Mouse (Mus musculus) adrenal gland (tissue): ENCODE measurements around the gene Cyth2.

ENCODE experiments used
- intact Hi-C: fragments of 180-260 bp; cut with DNase I; formaldehyde crosslinking; loops from one replicate; pipeline ENCODE4 v1.15.1; 2025
- long read RNA-seq, 2 experiments: library from polyadenylated mRNA; unstranded; transcript quantifications; one replicate each; pipeline ENCODE4 v2.0.0; 2020; ENCODE audit warnings: borderline replicate concordance in 1 of 2; ENCODE audit not compliant: insufficient replicate concordance in 1 of 2

Gene Cyth2
- long read RNA-seq, experiment 1, transcript Cyth2-202 (12 exons, 2,519 nt): minor isoform, 29 of 72 reads
- long read RNA-seq, experiment 1, transcript Cyth2-203 (12 exons, 1,512 nt): major isoform, 36 of 72 reads
- long read RNA-seq, experiment 1, partial matches to known transcripts: 2 of 72 reads
- long read RNA-seq, experiment 1, other reads (novel, unspliced or antisense): 3 of 72 reads
- long read RNA-seq, experiment 2, transcript Cyth2-203 (12 exons, 1,512 nt): minor isoform, 31 of 76 reads
- long read RNA-seq, experiment 2, transcript Cyth2-202 (12 exons, 2,519 nt): major isoform, 34 of 76 reads
- long read RNA-seq, experiment 2, partial matches to known transcripts: 5 of 76 reads
- long read RNA-seq, experiment 2, other reads (novel, unspliced or antisense): 1 of 76 reads

DNA sequence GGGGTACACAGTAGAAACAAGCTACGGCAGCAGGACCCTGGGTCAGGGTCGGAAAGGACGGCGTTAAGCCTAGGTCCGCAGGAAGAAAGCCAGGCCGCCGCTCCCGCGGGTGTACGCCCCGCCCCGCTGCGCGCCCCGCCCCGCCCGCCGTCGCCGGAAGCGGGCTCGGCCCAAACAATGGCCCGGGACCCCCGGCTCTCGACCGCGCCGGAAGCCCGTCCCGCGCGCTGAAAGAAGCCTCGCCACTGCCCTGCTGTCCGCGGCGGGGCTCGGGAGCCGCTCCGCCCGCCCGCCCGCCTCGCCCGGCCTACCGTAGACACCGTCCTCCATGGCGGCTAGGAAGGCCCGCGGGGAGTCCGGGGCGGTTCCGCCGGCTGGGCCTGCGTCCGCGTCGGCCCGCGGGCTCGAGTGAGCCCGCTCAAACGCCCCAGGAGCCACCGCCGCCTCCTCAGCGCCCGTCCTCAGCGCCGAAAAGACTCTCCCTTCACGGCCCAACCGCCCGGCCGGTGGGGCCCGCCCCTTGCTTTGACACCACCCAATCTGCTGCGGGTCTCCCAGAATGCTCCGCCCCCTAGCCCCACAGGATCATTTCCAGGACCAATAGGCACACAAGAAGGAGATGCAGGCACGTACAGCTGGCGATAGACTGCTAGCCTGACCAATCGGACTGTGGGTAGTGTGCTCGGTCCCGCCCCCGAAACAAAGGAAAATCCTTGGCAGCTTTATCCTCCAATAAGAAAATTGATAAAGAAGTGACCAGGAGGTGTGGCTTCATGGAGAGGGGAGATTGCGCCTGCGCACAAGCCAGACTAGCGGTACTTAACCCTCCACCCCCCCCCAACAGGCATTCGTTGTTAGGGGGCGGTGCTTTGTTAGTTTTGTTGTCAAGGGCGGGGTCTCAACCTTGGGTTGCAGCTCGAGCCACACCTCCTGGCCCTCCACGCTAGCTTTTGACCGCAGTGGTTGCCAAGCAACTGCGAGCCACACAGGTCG, at the start of gene Cyth2:
Cyth2 (minus strand) TSS at position 795 of the 993 bp plus-strand sequence.
- intact Hi-C loops: loop anchor here (1.0 kb wide), 1 partner anchor 12 kb away; no protein-coding TSS in a partner anchor

- intact Hi-C loops: no loop called here
Measured at GRCm38 (mm10) chr7:45862804-45863203, 48.4 kb upstream of the Cyth2 start.

GRCm38 (mm10) chr7:45859008-45859407, 44.6 kb upstream of the Cyth2 start:
- intact Hi-C loops: no loop called here

DNA sequence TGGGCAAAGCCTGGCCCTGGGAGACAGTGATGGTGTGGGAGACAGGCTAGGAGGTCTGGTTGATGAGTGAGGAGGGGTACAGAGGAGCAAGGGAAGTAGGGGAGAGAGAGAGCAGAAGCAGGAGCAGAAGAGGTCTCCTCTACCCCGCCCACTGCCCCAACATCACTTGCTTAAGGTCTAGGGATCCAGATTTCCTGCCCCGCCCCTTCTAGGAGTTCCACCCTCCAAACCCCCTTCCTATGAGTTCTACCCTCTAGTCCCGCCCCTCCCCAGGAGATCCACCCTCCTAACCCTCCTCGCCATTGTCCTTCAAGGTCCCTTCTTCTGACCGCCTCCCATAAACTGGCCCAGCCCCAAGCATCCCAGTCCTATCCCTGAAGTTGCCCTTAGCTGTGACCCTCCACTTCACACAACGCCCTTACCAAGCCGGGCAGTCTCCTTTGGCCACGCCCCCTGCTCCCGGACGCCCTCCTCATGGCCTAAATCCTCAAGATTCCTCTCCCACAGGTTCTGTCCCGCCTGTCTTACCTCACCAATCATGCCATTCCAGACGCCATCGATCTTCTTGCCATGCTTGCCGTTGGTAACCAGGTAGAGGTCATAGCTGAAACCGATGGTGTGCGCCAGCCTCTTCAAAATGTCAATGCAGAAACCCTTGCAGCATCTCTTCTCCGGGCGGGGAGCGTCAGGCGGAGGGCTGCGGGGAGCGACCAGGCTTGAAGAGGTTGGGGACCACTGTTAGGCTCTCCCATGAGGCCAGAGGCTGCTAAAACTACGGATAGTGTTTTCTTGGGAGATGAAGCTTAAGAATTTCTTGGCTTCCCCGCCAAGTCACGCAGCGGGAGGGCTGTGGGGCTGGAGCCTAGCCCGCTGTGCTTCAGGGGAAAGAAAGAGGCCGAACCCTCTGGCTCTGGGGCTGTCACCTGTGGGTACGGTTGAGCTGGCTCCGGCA, 42.8 kb upstream of the Cyth2 start:
- intact Hi-C loops: no loop called here

- intact Hi-C loops: no loop called here
Measured at GRCm38 (mm10) chr7:45853089-45853488, 38.7 kb upstream of the Cyth2 start.

- intact Hi-C loops: no loop called here
Measured at GRCm38 (mm10) chr7:45850661-45851060, 36.3 kb upstream of the Cyth2 start.

GRCm38 (mm10) chr7:45848447-45849027, 34.2 kb upstream of the Cyth2 start:
- intact Hi-C loops: no loop called here

DNA sequence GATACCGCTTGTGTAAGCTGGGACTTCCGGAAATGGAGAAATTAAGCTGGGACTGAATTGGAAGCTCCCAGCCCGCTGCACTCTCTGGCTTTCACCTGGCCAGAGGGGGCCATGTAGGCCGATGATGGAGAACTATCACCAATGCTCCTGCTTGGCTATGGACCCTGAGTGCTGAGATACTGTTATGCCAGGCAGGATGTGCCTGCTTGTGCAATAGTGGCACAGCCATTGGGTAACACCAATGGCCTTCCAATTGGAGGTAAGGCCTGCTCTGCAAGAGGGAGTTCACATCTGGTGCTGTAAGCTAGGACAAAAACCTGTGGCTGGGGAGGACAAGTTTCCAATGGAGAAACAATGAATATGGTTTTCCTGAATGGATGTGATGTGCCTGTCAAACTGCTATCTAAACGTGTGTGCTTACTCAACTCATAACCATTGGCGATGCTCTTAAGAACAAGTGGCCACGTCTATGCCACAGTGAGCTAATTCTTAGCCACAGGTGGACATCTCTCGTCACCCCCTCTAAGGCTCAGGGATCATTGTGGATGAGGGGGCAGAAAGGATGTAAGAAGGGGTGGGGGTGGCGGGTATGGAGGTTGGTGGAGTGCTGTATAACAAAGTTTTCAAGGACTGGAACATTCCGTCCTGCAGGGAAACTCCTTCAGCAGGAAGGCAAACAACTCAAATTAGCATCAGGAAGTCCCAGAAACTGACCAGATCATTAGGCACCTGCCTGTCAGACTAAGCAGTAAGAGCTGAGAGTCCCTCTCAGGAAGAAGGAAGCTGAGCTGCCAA, 28.8 kb upstream of the Cyth2 start:
- intact Hi-C loops: no loop called here

GRCm38 (mm10) chr7:45833924-45834323, 19.5 kb upstream of the Cyth2 start:
- intact Hi-C loops: loop anchor here (5.0 kb wide), 1 partner anchor 38 kb away; the partner anchor contains the start of gene Kdelr1

DNA sequence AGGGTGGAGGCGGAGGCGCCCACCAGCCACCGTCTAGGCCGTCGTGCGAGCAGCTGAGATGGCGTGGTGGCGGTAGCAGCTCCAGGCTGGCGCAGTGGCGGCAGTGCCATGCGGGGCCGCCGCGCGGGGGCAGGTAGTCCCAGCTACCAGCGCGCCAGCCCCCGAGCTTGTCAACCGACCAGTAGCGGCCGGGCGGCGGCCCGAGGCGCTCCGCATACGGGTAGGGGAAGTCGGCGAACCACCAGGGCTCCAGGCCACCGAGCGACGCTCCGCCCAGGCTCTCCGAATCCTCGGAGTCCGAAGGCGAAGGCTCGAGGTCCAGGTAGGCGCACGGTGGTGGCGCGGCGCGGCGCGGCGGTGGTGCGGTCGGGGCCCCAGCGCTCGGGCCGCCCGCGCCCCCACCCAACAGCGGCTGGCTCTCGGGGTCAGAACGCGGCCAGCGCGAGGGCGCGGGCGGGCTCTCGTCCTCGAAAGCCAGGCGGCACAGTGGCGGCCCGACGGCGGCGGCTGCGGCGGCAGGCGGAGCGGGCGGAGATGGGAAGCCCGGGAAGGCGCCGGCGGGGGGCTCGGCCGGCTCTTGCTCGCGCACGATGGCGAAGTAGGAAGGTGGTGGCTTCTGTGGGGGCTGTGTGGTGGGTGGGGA, 18.9 kb upstream of the Cyth2 start:
- intact Hi-C loops: loop anchor here (5.0 kb wide), 1 partner anchor 39 kb away; the partner anchor contains the start of gene Kdelr1

DNA sequence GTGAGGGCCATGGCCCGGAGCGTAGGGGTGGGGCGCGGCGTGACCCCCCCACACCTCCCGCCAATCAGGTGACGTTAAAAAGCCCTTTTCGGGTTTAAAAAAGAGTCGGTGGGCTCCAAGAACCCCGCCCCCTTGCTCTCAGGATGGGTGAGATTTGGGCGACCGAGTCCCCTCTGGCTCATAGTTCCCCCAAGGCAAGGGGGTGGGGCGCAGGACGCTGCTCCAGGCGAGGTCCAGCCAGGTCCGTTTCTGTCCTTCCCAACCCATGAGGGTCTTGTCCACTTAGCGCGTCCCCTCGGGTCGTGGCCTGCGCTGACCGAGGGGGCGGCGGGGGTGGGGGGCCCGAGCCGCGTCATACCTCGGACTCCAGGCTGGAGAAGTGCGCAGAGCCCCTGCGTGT, 18.0 kb upstream of the Cyth2 start:
- intact Hi-C loops: loop anchor here (5.0 kb wide), 1 partner anchor 40 kb away; the partner anchor contains the start of gene Kdelr1

GRCm38 (mm10) chr7:45831128-45831525, 16.7 kb upstream of the Cyth2 start:
- intact Hi-C loops: loop anchor here (5.0 kb wide), 1 partner anchor 41 kb away; the partner anchor contains the start of gene Kdelr1

GRCm38 (mm10) chr7:45830427-45831127, 16.2 kb upstream of the Cyth2 start, which contains the start of gene Grwd1:
TSS of gene Grwd1 (minus strand) at chr7:45830944.
- intact Hi-C loops: loop anchor here (5.0 kb wide), 1 partner anchor 42 kb away; the partner anchor contains the start of gene Kdelr1

GRCm38 (mm10) chr7:45826631-45827030, 12.2 kb upstream of the Cyth2 start:
- intact Hi-C loops: no loop called here

- intact Hi-C loops: no loop called here
Measured at GRCm38 (mm10) chr7:45824598-45824997, 10.2 kb upstream of the Cyth2 start, which contains the start of gene Kcnj14. TSS of gene Kcnj14 (minus strand) at chr7:45824782.

- intact Hi-C loops: no loop called here
Measured at GRCm38 (mm10) chr7:45820913-45821312, 6.5 kb upstream of the Cyth2 start.

DNA sequence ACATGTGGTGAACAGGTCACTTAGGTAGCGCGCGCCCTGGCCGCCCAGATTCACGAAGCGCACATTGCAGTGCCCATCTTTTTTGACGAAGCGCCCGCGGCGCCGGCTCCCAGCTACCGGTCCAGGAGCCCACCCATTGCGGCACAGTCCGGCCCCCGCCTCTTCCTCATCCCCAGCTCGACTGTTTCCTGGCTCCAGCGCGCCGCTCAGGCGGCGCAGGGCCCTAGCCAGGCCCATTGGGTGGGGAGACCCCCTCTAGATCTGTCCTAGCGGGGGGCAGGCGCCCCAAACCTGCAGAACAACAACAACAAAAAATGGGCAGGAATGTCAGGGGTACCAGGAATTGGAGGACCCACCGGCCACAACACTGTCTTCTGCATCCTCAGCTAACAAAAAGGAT, 5.5 kb upstream of the Cyth2 start:
- intact Hi-C loops: no loop called here

- intact Hi-C loops: no loop called here
Measured at GRCm38 (mm10) chr7:45815984-45816351, 1.6 kb upstream of the Cyth2 start.
